Mouse (Mus musculus) liver, adult 2 months (tissue): Measurements from ENCODE around the gene Prkd2. TPM values are rescaled to one million over a fixed set of nuclear protein-coding genes. Genes with fewer than 3 reads are reported as not detected.

Experiments
- DNase-seq: peaks from one replicate; pipeline ENCODE4 v3.0.0-alpha.2; 2011; ENCODE audit warnings: low read depth, low spot score; ENCODE audit errors: extremely low read depth
- H3K27ac ChIP-seq: fragments of 200-500 bp; replicated peaks from 2 replicates; pipeline ENCODE4 v1.5.1; 2012; ENCODE audit warnings: low read depth, mild to moderate bottlenecking, control low read depth, inconsistent platforms, low read length; ENCODE audit not compliant: insufficient read depth
- H3K27me3 ChIP-seq: fragments of 200-500 bp; 2 replicates; pipeline ENCODE4 v1.6.1; 2012; ENCODE audit warnings: mild to moderate bottlenecking, moderate library complexity, low read length, inconsistent platforms; ENCODE audit not compliant: control insufficient read depth, insufficient read depth
- H3K36me3 ChIP-seq: fragments of 200-500 bp; 2 replicates; pipeline ENCODE4 v1.6.1; 2012; ENCODE audit warnings: low read length, inconsistent platforms; ENCODE audit not compliant: control insufficient read depth, insufficient read depth
- H3K4me1 ChIP-seq: fragments of 200-500 bp; 2 replicates; pipeline ENCODE4 v1.6.1; 2011; ENCODE audit warnings: low read length; ENCODE audit not compliant: control insufficient read depth, insufficient read depth
- H3K4me3 ChIP-seq: fragments of 200-500 bp; 2 replicates; pipeline ENCODE4 v1.5.1; 2011; ENCODE audit warnings: low read depth, mild to moderate bottlenecking, control low read depth, low read length, moderate library complexity; ENCODE audit not compliant: insufficient read depth
- H3K79me2 ChIP-seq: fragments of 200-500 bp; 2 replicates; pipeline ENCODE4 v1.6.1; 2012; ENCODE audit warnings: inconsistent platforms, mild to moderate bottlenecking, low read length, moderate library complexity; ENCODE audit not compliant: control insufficient read depth, insufficient read depth
- H3K9ac ChIP-seq: fragments of 200-500 bp; 2 replicates; pipeline ENCODE4 v1.6.1; 2012; ENCODE audit warnings: low read depth, mild to moderate bottlenecking, control low read depth, inconsistent platforms, low read length
- CTCF ChIP-seq: fragments of 200-500 bp; IDR thresholded peaks from 2 replicates; pipeline ENCODE4 v1.5.1; 2011; ENCODE audit warnings: low read depth, low read length, control low read depth
- POLR2A ChIP-seq: fragments of 200-500 bp; IDR thresholded peaks from 2 replicates; pipeline ENCODE4 v1.6.1; 2011; ENCODE audit warnings: low read length, control low read depth; ENCODE audit not compliant: insufficient read depth; ENCODE audit errors: extremely low read depth
- WGBS: fragments of 180-500 bp; shearing (Covaris S2); methylation state at CpG from one replicate; pipeline ENCODE4 v1.1.7; 2018; 5-methylcytosine and 5-hydroxymethylcytosine counted together
- polyA plus RNA-seq: library from polyadenylated mRNA; depleted of rRNA; stranded (reverse); fragments of >200 nt; gene quantifications from 2 replicates; pipeline ENCODE4 v1.2.3, GENCODE M21; 2012
- total RNA-seq: library from RNA; depleted of rRNA; stranded (reverse); fragments of >200 nt; gene quantifications from 2 replicates; pipeline ENCODE4 v1.2.3, GENCODE M21; 2014

Gene Prkd2
- total and polyA plus RNA-seq, 2 experiments, result 2.5 to 11.7 TPM

- peak; percentile 29 for DNase-seq
- Histone ChIP-seq H3K27me3 (no peaks in the 10 kb centered on the region), H3K36me3 (no peaks in the 10 kb centered on the region), H3K4me3 (no peak overlapping the region), H3K27ac (no peak overlapping the region), H3K79me2 (no peaks in the 10 kb centered on the region), H3K4me1 (no peaks in the 10 kb centered on the region), H3K9ac (no peak overlapping the region)
- 41% methylated on average over 10 of the region's 10 CpGs for WGBS
- peak; percentile 89 for TF ChIP-seq CTCF
- TF ChIP-seq POLR2A, result no peak
These were observed 33.0 kb upstream of the Prkd2 start for GRCm38 (mm10) chr7:16809739-16810138.

GRCm38 (mm10) chr7:16810399-16810919 is 32.2 kb upstream of the Prkd2 start:
- WGBS, result 92% methylated on average over 28 of the region's 28 CpGs
- no peak for DNase-seq
- no peak overlapping the region for H3K27ac ChIP-seq
- H3K36me3 ChIP-seq, result no peaks in the 10 kb centered on the region
- no peak overlapping the region for H3K4me3 ChIP-seq
- H3K4me1 ChIP-seq, result no peaks in the 10 kb centered on the region
- H3K79me2 ChIP-seq, result no peaks in the 10 kb centered on the region
- no peaks in the 10 kb centered on the region for H3K27me3 ChIP-seq
- TF ChIP-seq POLR2A, result no peak
- no peak for TF ChIP-seq CTCF
- no peak overlapping the region for H3K9ac ChIP-seq

- Histone ChIP-seq H3K4me3 (no peak overlapping the region), H3K27ac (no peak overlapping the region), H3K36me3 (no peaks in the 10 kb centered on the region), H3K4me1 (no peaks in the 10 kb centered on the region), H3K9ac (no peak overlapping the region), H3K27me3 (no peaks in the 10 kb centered on the region), H3K79me2 (peaks cover 3% of the 10 kb centered on the region)
- DNase-seq, result no peak
- WGBS, result 83% methylated on average over 90 of the region's 90 CpGs
- TF ChIP-seq CTCF (no peak), POLR2A (no peak)
These were observed 31.6 kb upstream of the Prkd2 start for GRCm38 (mm10) chr7:16810920-16811648.

DNA sequence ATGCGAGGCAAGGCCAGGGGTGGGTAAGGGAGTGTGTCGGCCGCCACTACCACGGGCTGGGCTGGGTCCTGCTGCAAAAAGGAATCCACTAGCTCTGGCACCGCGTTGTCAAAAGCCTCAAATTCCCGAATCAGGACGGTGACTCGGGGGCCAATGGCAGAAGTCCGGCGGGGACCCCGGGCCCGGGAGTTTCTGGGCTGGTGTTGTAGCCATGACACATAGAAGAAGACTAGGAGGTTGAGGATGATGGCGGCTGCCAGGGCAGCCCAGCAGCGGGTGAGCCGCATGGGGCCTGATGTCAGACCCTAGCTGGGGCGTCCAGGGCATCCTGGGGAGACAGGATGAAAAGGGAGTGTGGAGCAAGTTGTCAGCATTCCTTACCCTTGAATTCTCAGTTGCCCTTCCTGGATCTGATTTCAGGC is 31.0 kb upstream of the Prkd2 start:
- Histone ChIP-seq H3K79me2 (peaks cover 9% of the 10 kb centered on the region), H3K4me3 (no peak overlapping the region), H3K9ac (no peak overlapping the region), H3K27me3 (no peaks in the 10 kb centered on the region), H3K27ac (no peak overlapping the region), H3K4me1 (no peaks in the 10 kb centered on the region), H3K36me3 (no peaks in the 10 kb centered on the region)
- TF ChIP-seq CTCF, result no peak
- TF ChIP-seq POLR2A, result no peak
- no peak for DNase-seq
- 81% methylated on average over 17 of the region's 17 CpGs for WGBS

- Histone ChIP-seq H3K36me3 (no peaks in the 10 kb centered on the region), H3K27ac (no peak overlapping the region), H3K9ac (no peak overlapping the region), H3K27me3 (no peaks in the 10 kb centered on the region), H3K4me3 (no peak overlapping the region), H3K79me2 (peaks cover 17% of the 10 kb centered on the region), H3K4me1 (peaks cover 6% of the 10 kb centered on the region; the same call in 1 of the 2 replicates)
- TF ChIP-seq POLR2A (no peak), CTCF (no peak)
- no peak for DNase-seq
- 77% methylated on average over 2 of the region's 2 CpGs for whole genome bisulfite sequencing
These were observed 30.2 kb upstream of the Prkd2 start for GRCm38 (mm10) chr7:16812505-16812904.

- peak within 1 kb of the TSS; percentile 98 for H3K4me3 ChIP-seq
- H3K27me3 ChIP-seq, result no peaks in the 10 kb centered on the region
- H3K79me2 ChIP-seq, result peaks cover 38% of the 10 kb centered on the region
- no peak for DNase-seq
- peak within 1 kb of the TSS; percentile 81 for H3K27ac ChIP-seq
- H3K4me1 ChIP-seq, result peaks cover 21% of the 10 kb centered on the region
- H3K36me3 ChIP-seq, result no peaks in the 10 kb centered on the region
- no peak for TF ChIP-seq CTCF
- no peak for TF ChIP-seq POLR2A
- peak within 1 kb of the TSS; percentile 99 for H3K9ac ChIP-seq
- WGBS, result 15% methylated on average over 1 of the region's 1 CpGs
These were observed 27.3 kb upstream of the Prkd2 start, which contains the start of gene Strn4 for GRCm38 (mm10) chr7:16815351-16815941. Gene Strn4 (plus strand): TSS chr7:16815889.
